Mouse (Mus musculus): ENCODE results near the gene Rasa1. TPM values are rescaled to one million over a fixed set of nuclear protein-coding genes. Genes with fewer than 3 reads are reported as not detected.

Rasa1 gene
- polyA plus RNA-seq (2017; shearing (Covaris generic)): 40.6 TPM

DNA sequence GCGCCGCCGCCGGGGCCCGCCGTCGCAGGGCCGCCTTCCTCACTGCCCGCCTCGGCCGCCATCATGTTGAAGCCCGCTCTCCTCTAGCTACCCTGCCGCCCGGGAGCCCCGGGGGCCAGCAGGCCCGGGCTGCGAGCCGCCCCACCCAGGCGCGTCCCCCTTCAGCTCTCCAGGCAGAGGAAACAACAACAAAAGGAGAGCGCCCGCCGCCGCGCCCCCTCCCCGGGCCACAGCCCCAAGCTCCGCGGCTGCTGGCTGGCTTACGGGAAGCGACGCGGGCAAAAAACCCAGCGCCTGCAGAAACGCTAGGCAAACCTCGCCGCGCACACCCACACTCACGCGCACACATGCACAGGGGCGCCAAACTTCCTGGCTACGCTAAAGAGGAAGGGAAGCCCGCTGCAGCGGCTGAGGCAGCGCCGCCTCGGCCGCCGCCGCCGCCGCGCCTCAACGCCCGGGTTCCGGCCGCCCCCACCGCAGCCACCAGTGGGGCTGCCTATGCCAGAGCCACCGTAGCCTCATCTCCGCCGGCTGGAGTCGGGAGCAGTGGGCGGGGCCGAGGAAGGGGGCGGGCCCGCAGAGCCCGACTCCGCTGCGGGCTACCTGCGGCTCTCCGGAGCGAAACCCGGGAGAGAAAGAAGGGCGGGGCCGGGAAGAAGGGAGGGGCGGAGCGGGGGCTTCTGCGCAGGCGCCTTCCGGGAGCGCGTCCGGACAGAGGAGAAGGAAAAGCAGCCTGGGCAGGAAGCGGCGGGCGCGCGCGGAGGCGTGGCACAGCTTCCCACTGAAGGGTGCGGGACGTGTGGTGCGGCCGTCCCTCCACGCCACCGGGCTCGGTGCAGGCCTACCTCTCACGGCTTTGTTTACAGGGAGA is at the start of gene Rasa1:
TSS of gene Rasa1 (minus strand) at position 288 of the 871 bp plus-strand sequence.

GRCm38 (mm10) chr13:85188903-85189643 is 99.9 kb downstream of the Rasa1 start, which contains the start of gene Ccnh:
Gene Ccnh, plus strand, starts transcription at chr13:85189408.

Other genes with a start within 250 kb of the Rasa1 start
- 88.9 TPM for gene Ccnh, start 99.7 kb downstream of the Rasa1 start, polyA plus RNA-seq (2017; shearing (Covaris generic))

Data from inflammation-experienced regulatory T-cells, adult 16 weeks (primary cell).